Mouse (Mus musculus): ENCODE results near the gene Ube3c.

GRCm38 (mm10) chr5:29699520-29700202, 130.6 kb downstream of the Ube3c start:
- no peak for TF ChIP-seq CTCF (IDR thresholded peaks at IDR 0.05; ENCODE audit: borderline replicate concordance, extremely low read depth, insufficient read depth, insufficient read length)
- no peak for TF ChIP-seq POLR2A (IDR thresholded peaks at IDR 0.05; ENCODE audit: borderline replicate concordance, extremely low read depth, insufficient read depth, insufficient read length, poor library complexity, severe bottlenecking)
